Mouse (Mus musculus): Measurements from ENCODE around the gene Cavin1.

Gene Cavin1

GRCm38 (mm10) chr11:100981236-100981635, 10.5 kb upstream of the Cavin1 start:
- DNase-seq (ENCODE audit: low spot score in 2 of 2): no peak

GRCm38 (mm10) chr11:100980438-100980837, 9.8 kb upstream of the Cavin1 start:
- no peak for DNase-seq (ENCODE audit: low spot score in 2 of 2)

GRCm38 (mm10) chr11:100979887-100980286, 9.2 kb upstream of the Cavin1 start:
- no peak for DNase-seq (ENCODE audit: low spot score in 2 of 2)

- DNase-seq (ENCODE audit: low spot score in 2 of 2): no peak
Observed at GRCm38 (mm10) chr11:100975241-100975640, 4.6 kb upstream of the Cavin1 start.

GRCm38 (mm10) chr11:100974381-100974970, 3.8 kb upstream of the Cavin1 start:
- no peak for DNase-seq (ENCODE audit: low spot score in 2 of 2)

GRCm38 (mm10) chr11:100973245-100973644, 2.6 kb upstream of the Cavin1 start:
- DNase-seq (ENCODE audit: low spot score in 2 of 2): no peak

GRCm38 (mm10) chr11:100971455-100971854, 768 bp upstream of the Cavin1 start:
- no peak for DNase-seq (ENCODE audit: low spot score in 2 of 2)

GRCm38 (mm10) chr11:100969744-100970556, 737 bp downstream of the Cavin1 start:
- DNase-seq (ENCODE audit: low spot score in 2 of 2): no peak

GRCm38 (mm10) chr11:100969189-100969743, 1.4 kb downstream of the Cavin1 start:
- no peak for DNase-seq (ENCODE audit: low spot score in 2 of 2)

- DNase-seq (ENCODE audit: low spot score in 2 of 2): no peak
Observed at GRCm38 (mm10) chr11:100968501-100968900, 2.2 kb downstream of the Cavin1 start.

- no peak for DNase-seq (ENCODE audit: low spot score in 2 of 2)
Observed at GRCm38 (mm10) chr11:100967881-100968420, 2.7 kb downstream of the Cavin1 start.

- DNase-seq (ENCODE audit: low spot score in 2 of 2): no peak
Observed at GRCm38 (mm10) chr11:100967376-100967775, 3.3 kb downstream of the Cavin1 start.

- no peak for DNase-seq (ENCODE audit: low spot score in 2 of 2)
Observed at GRCm38 (mm10) chr11:100965760-100966159, 4.9 kb downstream of the Cavin1 start.

GRCm38 (mm10) chr11:100964901-100965542, 5.7 kb downstream of the Cavin1 start:
- DNase-seq (ENCODE audit: low spot score in 2 of 2): no peak

- no peak for DNase-seq (ENCODE audit: low spot score in 2 of 2)
Observed at GRCm38 (mm10) chr11:100964180-100964579, 6.5 kb downstream of the Cavin1 start.

GRCm38 (mm10) chr11:100963647-100964046, 7.0 kb downstream of the Cavin1 start:
- DNase-seq (ENCODE audit: low spot score in 2 of 2): no peak

GRCm38 (mm10) chr11:100962371-100962911, 8.2 kb downstream of the Cavin1 start:
- no peak for DNase-seq (ENCODE audit: low spot score in 2 of 2)

GRCm38 (mm10) chr11:100960540-100960939, 10.1 kb downstream of the Cavin1 start:
- no peak for DNase-seq (ENCODE audit: low spot score in 2 of 2)

GRCm38 (mm10) chr11:100959826-100960225, 10.9 kb downstream of the Cavin1 start:
- DNase-seq (ENCODE audit: low spot score in 2 of 2): no peak

- DNase-seq (ENCODE audit: low spot score in 2 of 2): peak in 1 of 2 experiments; percentile 53
Observed at GRCm38 (mm10) chr11:100959464-100959810, 11.2 kb downstream of the Cavin1 start.

- no peak for DNase-seq (ENCODE audit: low spot score in 2 of 2)
Observed at GRCm38 (mm10) chr11:100958613-100959463, 11.8 kb downstream of the Cavin1 start.

Data from left cerebral cortex, adult 9 months (tissue).